Mouse (Mus musculus) cerebellum, postnatal 25 days (tissue): ENCODE data around the gene Gm28230.

ENCODE experiments used
- DNase-seq, 2 experiments: peaks; one replicate each; pipeline ENCODE4 v3.0.0; 2021; ENCODE audit warnings: mixed read lengths in 2 of 2

The Gm28230 gene

GRCm38 (mm10) chr2:74704393-74704998 is 22.0 kb upstream of the Gm28230 start, which contains the start of gene Hoxd8:
Hoxd8 (plus strand) TSS chr2:74704615.
- DNase-seq, result no peak

- DNase-seq, result no peak
These were observed 21.5 kb upstream of the Gm28230 start for GRCm38 (mm10) chr2:74704999-74705466.

GRCm38 (mm10) chr2:74705467-74706089 is 20.9 kb upstream of the Gm28230 start:
- DNase-seq, result no peak

- no peak for DNase-seq
These were observed 20.1 kb upstream of the Gm28230 start for GRCm38 (mm10) chr2:74706393-74706960.

GRCm38 (mm10) chr2:74707599-74707998 is 18.9 kb upstream of the Gm28230 start:
- no peak for DNase-seq

GRCm38 (mm10) chr2:74708676-74709075 is 17.9 kb upstream of the Gm28230 start:
- no peak for DNase-seq

GRCm38 (mm10) chr2:74709465-74710419 is 16.8 kb upstream of the Gm28230 start:
- no peak for DNase-seq

GRCm38 (mm10) chr2:74710929-74711543 is 15.5 kb upstream of the Gm28230 start:
- DNase-seq, result no peak

GRCm38 (mm10) chr2:74711721-74712621 is 14.6 kb upstream of the Gm28230 start, which contains the start of the genes Hoxd3 and Hoxd4:
Hoxd3 (plus strand) TSS chr2:74711927.
Hoxd4 (plus strand) TSS chr2:74711929.
- no peak for DNase-seq

- no peak for DNase-seq
These were observed 13.0 kb upstream of the Gm28230 start for GRCm38 (mm10) chr2:74713239-74714150.

- DNase-seq, result no peak
These were observed 12.3 kb upstream of the Gm28230 start for GRCm38 (mm10) chr2:74714156-74714789.

- DNase-seq, result no peak
These were observed 11.6 kb upstream of the Gm28230 start for GRCm38 (mm10) chr2:74714881-74715280.

- peak; percentile 62 to 81 for DNase-seq
These were observed 10.9 kb upstream of the Gm28230 start for GRCm38 (mm10) chr2:74715504-74716241.

- DNase-seq, result no peak
These were observed 6.1 kb upstream of the Gm28230 start for GRCm38 (mm10) chr2:74720384-74720783.

- no peak for DNase-seq
These were observed 5.5 kb upstream of the Gm28230 start for GRCm38 (mm10) chr2:74720955-74721491.

- DNase-seq, result no peak
These were observed 4.6 kb upstream of the Gm28230 start for GRCm38 (mm10) chr2:74721882-74722281.

- DNase-seq, result no peak
These were observed 3.6 kb upstream of the Gm28230 start for GRCm38 (mm10) chr2:74722949-74723348.

- DNase-seq, result no peak
These were observed 2.1 kb upstream of the Gm28230 start for GRCm38 (mm10) chr2:74724244-74725015.
